Mouse (Mus musculus): ENCODE measurements around the gene Hoxd1.

The Hoxd1 gene

DNA sequence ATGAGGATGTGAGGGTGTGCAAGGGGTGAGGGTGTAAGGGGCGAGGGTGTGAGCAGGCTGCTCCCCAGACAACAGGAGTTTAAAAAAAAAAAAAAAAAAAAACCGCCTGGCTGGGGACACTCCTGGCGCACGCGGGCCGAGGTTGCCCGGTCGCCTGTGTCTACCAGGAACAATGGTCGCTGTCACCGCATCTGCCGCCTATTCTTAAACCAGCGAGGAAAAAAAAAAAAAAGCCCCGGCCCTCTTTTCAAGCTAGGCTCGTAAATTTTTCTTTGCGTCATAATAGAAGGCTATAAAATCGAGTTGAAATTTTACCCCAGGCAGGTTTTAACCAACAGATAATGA is 29.5 kb upstream of the Hoxd1 start:
- no peak for DNase-seq

- DNase-seq = no peak
Observed at GRCm38 (mm10) chr2:74733765-74734164, 29.0 kb upstream of the Hoxd1 start.

- DNase-seq = no peak
Observed at GRCm38 (mm10) chr2:74734451-74734850, 28.3 kb upstream of the Hoxd1 start.

DNA sequence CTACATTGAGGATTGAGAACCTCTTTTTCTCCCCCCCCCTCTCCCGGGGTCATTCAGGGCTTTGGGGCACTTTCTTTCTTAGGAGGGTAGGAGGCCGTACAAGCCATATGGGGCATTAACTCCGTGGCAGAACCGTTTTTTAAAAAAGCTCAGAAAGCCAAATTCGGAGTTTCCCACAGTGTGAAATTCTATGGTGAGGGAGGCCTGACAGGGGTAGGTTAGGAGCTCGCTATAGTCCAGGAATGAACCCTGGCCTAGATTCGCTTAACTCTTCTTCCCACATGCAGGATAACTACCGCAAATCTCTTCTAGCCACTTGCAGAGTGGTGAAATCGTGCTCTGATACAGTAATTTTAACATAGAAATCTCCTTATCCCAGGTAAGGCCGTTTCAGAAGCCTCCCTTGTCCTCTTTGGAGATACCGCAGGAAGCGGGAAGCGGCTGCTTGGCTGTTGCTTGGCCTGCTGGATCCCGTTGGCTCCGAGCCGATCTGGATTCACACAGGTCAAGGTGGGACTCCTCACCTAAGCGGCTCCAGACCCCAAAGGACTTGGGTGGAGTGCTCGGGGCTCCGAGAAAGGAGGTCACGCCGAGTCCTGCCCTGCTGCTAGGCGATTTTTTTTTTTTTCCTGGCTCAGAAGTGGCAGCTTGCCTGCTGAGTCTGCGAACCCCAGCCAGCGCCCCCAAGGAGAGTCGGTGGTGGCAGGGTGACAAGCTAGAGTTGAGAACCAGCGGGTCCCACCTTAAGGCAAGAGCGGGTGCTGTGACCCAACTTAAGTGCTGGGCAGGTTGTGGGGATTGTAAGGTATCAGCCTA is 27.6 kb upstream of the Hoxd1 start:
- no peak for DNase-seq

DNA sequence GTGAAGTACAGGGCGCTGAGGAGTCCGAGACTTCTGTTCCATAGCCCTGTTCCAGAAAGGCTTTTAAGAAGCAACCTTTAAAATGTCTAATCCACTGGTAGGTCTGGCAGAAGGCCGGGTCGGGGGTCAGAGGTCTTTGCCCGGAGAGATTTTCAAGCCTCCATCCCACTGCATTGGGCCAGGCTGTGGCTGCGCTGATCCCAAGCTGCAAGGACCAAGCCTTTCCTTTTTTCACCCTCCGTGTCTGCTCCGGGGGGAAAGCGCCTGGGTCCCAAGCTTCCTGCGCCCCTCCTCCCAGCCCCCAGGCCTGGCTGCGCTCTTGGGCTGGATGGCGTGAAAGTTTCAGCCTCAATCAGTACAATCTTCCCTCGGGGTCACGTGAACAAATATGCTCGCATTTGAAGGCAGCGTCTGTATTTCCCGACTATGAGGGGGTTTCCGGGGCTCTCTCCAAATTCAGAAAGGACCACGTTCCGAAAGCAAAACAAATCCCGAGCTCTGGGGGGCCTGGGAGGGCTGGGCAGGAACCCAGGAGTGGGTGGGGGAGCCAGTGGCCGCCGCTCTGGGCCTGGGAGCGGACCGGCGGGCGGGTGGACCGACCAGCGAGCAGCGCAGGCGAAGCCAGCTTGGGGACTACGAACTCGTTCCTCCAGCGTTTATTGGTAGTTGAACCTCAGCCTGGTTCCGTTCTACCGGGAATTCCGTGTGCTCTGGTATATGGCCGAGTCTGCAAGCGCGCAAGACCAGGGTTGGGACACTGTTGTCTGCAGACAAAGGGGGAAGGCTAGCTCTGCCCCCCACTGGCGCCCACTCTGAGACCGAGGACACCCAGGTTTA is 26.7 kb upstream of the Hoxd1 start:
- DNase-seq = no peak

GRCm38 (mm10) chr2:74736688-74737577 is 25.8 kb upstream of the Hoxd1 start:
- no peak for DNase-seq

DNA sequence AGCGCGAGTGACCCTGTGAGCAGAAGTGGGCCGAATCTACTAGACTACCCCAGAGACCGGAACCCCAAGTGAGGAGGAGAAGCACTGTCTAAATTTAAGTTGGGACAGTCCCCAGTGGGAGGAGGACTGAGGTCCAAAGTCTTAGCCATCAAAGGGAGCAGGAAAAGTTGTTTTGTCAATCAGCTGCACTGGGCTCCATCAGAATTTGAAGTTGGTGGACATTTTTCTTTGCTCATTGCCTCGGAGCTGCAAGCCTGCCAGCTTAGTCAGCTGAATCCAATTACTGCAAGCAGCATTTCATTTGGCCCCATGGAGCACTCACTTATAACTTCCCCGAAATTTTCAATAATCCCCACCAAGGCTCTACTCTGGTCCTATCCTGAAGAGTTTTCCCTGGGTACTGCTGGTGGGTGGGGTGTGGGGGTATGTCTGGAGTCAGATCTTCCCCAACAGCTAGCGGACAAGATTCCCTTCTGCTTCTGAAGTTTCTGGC is 25.2 kb upstream of the Hoxd1 start:
- DNase-seq = no peak

DNA sequence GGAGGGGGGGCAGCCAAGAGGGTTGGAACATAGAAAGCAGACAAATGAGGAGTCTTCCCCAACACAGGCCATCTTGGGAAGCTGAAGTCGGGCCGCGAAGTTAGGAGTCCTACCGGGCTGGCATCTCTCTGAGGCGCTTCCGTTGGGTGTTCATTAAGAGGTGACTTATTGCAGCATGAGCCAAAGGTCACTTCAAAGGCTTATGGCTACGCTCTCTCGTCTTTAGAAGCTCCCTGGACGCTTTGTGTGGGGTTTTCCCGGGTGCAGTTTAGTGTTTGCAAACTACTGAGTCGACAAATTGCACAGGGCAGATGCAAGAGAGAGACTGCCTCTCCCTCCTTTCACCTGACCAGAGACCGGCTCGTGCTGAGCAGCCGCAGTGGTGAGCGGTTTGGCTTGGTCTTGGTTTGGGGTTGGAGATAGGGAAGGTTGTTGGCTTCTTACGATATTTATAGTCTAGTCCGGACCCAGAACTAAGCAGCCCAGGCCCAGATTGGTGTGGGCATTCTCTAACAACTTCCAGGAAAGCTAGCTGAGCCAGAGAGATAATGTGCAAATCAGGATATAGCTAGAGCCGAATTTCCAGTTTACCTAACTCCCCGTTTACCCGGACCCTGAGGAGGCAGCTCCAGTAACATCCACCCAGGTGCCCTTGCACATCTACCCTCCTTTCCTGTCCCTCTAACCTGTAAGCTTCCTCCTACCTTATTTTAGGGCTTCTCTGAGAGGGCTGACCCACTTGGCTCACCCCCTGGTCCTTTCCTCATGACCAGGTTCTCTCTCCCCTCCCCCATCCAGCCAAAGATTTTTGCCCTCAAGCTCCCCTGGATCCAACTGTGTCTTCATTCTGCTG is 23.9 kb upstream of the Hoxd1 start:
- DNase-seq = no peak

DNA sequence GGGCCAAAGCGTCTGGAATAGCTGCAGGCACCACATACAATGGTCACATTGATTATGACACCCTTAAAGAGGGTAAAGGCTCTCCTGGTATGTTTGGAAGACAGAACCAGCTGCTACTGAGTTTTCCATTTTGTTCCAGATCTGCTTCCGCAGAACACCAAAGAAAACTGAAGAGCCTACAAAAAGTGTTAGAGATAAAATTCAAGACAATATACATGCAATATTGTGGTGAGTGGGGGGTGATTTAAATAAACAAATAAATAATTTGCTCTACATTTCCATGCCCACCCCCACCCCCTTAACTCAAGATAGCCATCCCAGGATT is 23.3 kb upstream of the Hoxd1 start:
- no peak for DNase-seq

DNA sequence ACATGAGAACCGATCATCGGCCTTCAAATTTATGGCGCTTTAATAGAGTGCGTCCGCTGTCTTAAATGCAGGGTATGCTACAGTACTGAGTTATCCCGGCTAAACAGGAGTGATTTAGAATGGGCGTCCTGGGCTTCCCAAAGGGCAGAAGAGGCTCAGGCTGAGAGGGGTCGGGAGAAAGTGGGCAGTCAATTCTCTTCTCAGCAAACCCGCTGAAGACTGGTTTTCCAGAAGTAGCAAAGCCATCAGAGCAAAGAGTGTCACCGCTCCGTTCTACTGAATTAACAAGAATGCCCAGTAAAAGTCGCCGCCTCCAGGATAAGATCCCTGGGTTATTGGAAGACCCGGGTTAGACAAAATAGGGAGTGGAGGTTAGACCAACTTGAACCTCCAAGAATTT is 22.9 kb upstream of the Hoxd1 start:
- DNase-seq = no peak

DNA sequence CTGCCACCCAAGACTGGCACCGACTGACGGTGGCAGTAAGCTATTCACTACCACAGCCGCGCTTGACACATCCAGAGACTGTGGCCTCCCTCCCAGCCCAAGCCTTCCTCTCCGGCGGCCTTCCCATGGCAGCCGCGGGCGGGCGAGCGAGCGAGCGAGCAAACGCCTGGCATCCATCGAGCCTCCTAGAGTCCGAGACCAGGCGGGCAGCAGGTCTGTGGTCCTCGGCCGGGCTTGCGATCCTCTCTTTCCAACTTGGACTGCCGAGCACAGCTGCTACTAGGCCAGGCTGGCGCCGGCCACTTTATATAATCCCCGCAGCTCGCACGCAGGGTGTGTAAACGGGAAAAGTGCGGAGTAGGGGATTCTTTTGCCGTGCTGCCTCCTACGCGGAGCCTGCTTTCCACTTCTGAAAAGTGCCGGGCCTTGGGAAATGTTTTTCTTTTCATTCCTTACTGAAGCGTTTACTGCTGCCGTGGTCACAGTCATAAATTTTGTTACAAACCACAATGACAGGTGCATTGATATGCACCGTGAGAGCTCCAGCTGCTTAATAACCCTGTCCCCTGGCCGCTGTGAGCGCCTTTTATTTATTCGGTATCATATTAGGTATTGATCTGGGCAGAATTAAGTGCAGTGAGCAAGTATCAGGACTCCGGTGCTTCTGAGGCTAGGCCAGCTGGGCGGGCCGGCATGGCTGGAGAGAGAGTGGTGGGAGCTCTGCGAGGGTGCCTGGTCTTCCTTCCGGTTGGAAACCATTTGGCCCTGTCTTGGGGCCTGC is 22.3 kb upstream of the Hoxd1 start:
- no peak for DNase-seq

GRCm38 (mm10) chr2:74741252-74741978 is 21.4 kb upstream of the Hoxd1 start:
- DNase-seq = no peak

GRCm38 (mm10) chr2:74741979-74742277 is 20.9 kb upstream of the Hoxd1 start:
- DNase-seq = no peak

DNA sequence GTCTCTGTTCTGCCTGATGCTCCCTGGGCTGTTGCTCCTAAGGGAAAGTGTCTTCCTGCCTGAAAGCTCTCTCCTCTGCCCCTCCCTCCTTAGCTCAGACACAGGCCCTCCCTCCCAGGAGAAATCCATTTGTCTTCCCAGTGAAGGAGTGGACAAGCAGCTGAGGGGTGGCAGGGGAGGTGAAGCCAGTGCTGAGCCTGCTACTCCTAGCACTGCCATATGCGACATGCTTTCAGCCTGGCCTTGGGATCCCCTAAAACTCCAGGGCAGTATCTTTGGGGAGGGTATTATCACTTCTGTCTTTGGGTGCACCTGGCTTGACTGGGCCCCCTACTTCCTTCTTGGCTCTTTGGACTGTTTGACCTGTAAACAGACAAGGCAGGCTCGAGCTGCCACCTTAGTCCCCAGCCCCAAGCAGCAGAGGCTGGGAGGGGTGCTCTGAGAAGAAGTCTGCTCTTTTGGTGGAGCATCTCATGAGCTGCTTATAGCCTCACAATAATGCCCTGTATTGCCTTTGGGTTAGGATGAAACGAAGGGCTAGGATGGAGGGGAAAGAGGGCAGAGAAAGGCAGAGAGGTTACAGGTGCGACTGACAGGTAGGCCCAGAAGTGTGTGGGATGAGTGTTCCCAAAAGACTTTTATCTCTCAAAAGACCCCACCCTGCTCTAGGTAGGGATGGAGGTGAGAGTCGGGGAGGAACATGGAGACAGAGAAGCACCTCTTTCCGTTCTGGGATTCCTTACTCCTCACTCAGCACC is 17.1 kb upstream of the Hoxd1 start:
- no peak for DNase-seq

GRCm38 (mm10) chr2:74746298-74746921 is 16.4 kb upstream of the Hoxd1 start:
- DNase-seq = no peak

GRCm38 (mm10) chr2:74747006-74747405 is 15.8 kb upstream of the Hoxd1 start:
- DNase-seq = no peak

DNA sequence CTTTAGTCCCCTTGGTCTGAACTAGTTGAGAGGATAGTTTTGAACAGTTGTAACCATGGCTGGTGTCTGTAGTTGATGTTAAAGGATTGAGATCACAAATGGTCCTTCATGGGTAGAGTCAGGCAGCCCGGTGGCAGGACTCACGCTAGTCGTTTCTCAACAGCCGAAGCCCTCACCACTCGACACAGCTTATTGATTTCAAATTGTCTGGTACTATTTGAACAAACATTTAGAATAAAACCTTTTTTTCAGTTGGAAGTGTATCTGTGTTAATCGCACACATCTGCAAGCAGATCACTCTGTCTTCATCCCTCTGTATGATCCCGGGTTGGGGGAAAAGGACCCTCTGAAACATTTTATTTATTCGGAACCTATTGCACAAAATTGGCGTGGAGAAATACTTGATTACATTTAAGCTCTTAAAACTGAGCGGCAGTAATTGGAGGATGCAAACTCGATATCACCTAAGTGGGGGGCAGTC is 15.1 kb upstream of the Hoxd1 start:
- DNase-seq = no peak

GRCm38 (mm10) chr2:74748436-74748995 is 14.3 kb upstream of the Hoxd1 start:
- no peak for DNase-seq
